In the genomic region with DNA sequence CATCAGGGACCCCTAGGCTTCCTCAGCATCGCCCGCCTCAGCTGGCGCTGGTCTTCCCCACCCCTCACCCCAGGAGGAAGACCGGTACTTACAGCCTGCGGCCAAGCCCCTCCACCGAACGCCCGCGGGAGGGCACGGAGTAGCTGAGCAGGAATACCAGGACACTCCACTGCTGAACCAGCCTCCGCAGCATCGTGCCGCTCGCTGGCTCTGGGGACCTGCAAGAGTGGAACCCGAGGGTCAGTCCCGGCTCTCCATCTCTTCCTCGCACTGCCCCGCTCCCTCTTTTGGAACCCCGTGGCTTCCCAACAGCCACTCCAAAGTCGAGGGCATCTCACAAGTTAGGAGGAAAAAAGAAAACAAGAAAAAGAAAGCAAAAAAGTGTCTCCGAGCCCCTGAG, we compare ENCODE assay signal across 8 mouse cellular contexts. TPM values are rescaled to one million over a fixed set of nuclear protein-coding genes. Genes with fewer than 3 reads are reported as not detected.
DNase-seq lines count a peak whose midpoint lies in the region; ATAC-seq and TF ChIP-seq lines count a peak whose summit lies in the region.

No protein-coding gene starts in this region.

- WGBS in kidney, adult 2 months: 1% methylated on average over 21 of the region's 21 CpGs
- under 1% methylated on average over 21 of the region's 21 CpGs for WGBS in hindbrain, embryonic 11.5 days

- TF ChIP-seq POLR2A in kidney, adult 2 months (IDR thresholded peaks at IDR 0.05; ENCODE audit: low read depth, low read length): no peak

- H3K36me3 ChIP-seq in kidney, adult 2 months (ENCODE audit: control insufficient read depth, insufficient read depth, low read length): no peaks in the 10 kb centered on the region
- no peaks in the 10 kb centered on the region for H3K36me3 ChIP-seq in E14TG2a.4 (ENCODE audit: insufficient read depth, low read length)
- no peaks in the 10 kb centered on the region for H3K36me3 ChIP-seq in hindbrain, embryonic 11.5 days (ENCODE audit: control insufficient read depth, insufficient read depth, low read length)

- peaks cover 2% of the 10 kb centered on the region; the same call in 1 of the 2 replicates for H3K27me3 ChIP-seq in kidney, adult 2 months (replicated peaks; ENCODE audit: control insufficient read depth, insufficient read depth, low read length)
- peaks cover 74% of the 10 kb centered on the region for H3K27me3 ChIP-seq in E14TG2a.4 (ENCODE audit: insufficient read depth, low read length)
- H3K27me3 ChIP-seq in hindbrain, embryonic 11.5 days (ENCODE audit: control insufficient read depth, insufficient read depth, low read length): peaks cover 32% of the 10 kb centered on the region

- peak overlapping the region; percentile 21 for H3K4me3 ChIP-seq in kidney, adult 2 months (ENCODE audit: insufficient read depth, low read depth, low read length)
- H3K4me3 ChIP-seq in E14TG2a.4 (replicated peaks; ENCODE audit: low read length): peak overlapping the region; percentile 77
- H3K4me3 ChIP-seq in hindbrain, embryonic 11.5 days (ENCODE audit: low read depth, low read length): peak overlapping the region; percentile 45

- no peak for DNase-seq in kidney, adult 2 months
- no peak for DNase-seq in kidney, adult 11 months
- peak; percentile 44 for DNase-seq in embryo, embryonic 10.5 days (ENCODE audit: low spot score)
- peak; percentile 57 for DNase-seq in hindbrain, embryonic 11.5 days (ENCODE audit: low spot score)
- DNase-seq in T-cell, adult 2 months (ENCODE audit: low spot score): no peak
- no peak for DNase-seq in cerebellum, adult 8-10 months

- H3K27ac ChIP-seq in kidney, adult 2 months (ENCODE audit: insufficient read depth, low read depth, low read length): no peak overlapping the region
- H3K27ac ChIP-seq in hindbrain, embryonic 11.5 days (ENCODE audit: low read depth, low read length): no peak overlapping the region

- H3K9me3 ChIP-seq in E14TG2a.4 (ENCODE audit: low read length): no peaks in the 10 kb centered on the region
- H3K9me3 ChIP-seq in hindbrain, embryonic 11.5 days (ENCODE audit: control insufficient read depth, low read length): no peaks in the 10 kb centered on the region

- TF ChIP-seq CTCF in kidney, adult 2 months (conservative IDR thresholded peaks at IDR 0.05; ENCODE audit: insufficient read depth, insufficient read length, low read depth, low read length): no peak
- no peak for TF ChIP-seq CTCF in E14TG2a.4 (conservative IDR thresholded peaks at IDR 0.05; ENCODE audit: low read length)

- peak overlapping the region; percentile 90 for H3K4me2 ChIP-seq in hindbrain, embryonic 11.5 days (replicated peaks; ENCODE audit: low read depth, low read length)

- H3K9ac ChIP-seq in hindbrain, embryonic 11.5 days (ENCODE audit: low read depth, low read length): peak overlapping the region; percentile 28; the same call in 1 of the 2 replicates

- peaks cover 3% of the 10 kb centered on the region; the same call in 1 of the 2 replicates for H3K4me1 ChIP-seq in kidney, adult 2 months (ENCODE audit: control insufficient read depth, insufficient read depth, low read length)
- H3K4me1 ChIP-seq in E14TG2a.4 (replicated peaks; ENCODE audit: low read depth, low read length): peaks cover 17% of the 10 kb centered on the region
- H3K4me1 ChIP-seq in hindbrain, embryonic 11.5 days (replicated peaks; ENCODE audit: control insufficient read depth, insufficient read depth, low read length): no peaks in the 10 kb centered on the region

- ATAC-seq in hindbrain, embryonic 11.5 days (ENCODE audit: low FRiP score): peak; percentile 61
- ATAC-seq in megakaryocyte progenitor cell, adult 5-6 weeks (replicated peaks; ENCODE audit: poor library complexity): 0 out of 2 replicates have a peak, but pooled peaks have one; percentile 5

RNA-seq across cellular contexts. Expression of gene Pthlh, which starts 0.8 kb away (rescaled TPM):
- polyA plus RNA-seq in kidney, adult 2 months (2012; rRNA removed): 0.27 and 0.41 TPM in 2 replicates
- polyA plus RNA-seq in hindbrain, embryonic 11.5 days (2014; fragmentation: Nextera tagmentation; extraction: Ambion mirVana): 5.6 and 7.4 TPM in 2 replicates
- not detected in 2 replicates for total RNA-seq in megakaryocyte progenitor cell, adult 5-6 weeks (2015)
- not detected in 2 replicates for total RNA-seq in megakaryocyte progenitor cell, adult 5-6 weeks (2017)

Comparison
In these comparisons a context has a peak if more than half of its experiments do, and no peak if none do; other contexts are left out.
1. DNase-seq: peak in embryo, embryonic 10.5 days (single experiment) and hindbrain, embryonic 11.5 days (single experiment); none in kidney, adult 2 months (single experiment), kidney, adult 11 months (single experiment), T-cell, adult 2 months (single experiment) and cerebellum, adult 8-10 months (single experiment).
2. H3K4me3 ChIP-seq: peak in every context shown above with its lines; median percentile 77 in E14TG2a.4; 45 in hindbrain, embryonic 11.5 days; 21 in kidney, adult 2 months.